Mouse (Mus musculus): ENCODE data around the gene Vmn1r24.

- no peak for TF ChIP-seq GATA1 (IDR thresholded peaks at IDR 0.05; ENCODE audit: low read length)
- no peak for TF ChIP-seq TAL1 (IDR thresholded peaks at IDR 0.05; ENCODE audit: low read length)
These were observed 19.4 kb upstream of the Vmn1r24 start, which contains the start of gene Vmn1r25 for GRCm38 (mm10) chr6:57980710-57981109.
